ENCODE assay signal across 7 mouse cellular contexts in the genomic region with DNA sequence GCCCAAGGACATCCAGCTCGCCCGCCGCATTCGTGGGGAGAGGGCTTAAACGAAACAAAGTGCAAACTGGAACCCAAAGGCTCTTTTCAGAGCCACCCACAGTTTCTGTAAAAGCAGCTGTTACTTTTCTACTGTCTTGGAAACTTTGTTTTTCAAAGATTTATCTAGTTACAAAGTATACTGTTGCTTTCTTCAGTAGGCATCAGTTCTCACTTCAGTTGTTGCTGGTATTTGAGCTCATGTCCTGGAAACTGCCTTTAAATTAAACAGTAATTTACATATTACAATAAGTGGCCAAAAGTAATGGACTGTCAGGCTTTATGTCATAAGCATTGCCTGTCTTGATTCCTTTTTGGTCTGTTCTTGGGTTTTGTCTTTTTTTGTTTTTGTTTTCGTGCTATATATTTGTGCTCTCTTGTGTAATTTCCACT. TPM values are rescaled to one million over a fixed set of nuclear protein-coding genes. Genes with fewer than 3 reads are reported as not detected.
DNase-seq lines count a peak whose midpoint lies in the region; ATAC-seq and TF ChIP-seq lines count a peak whose summit lies in the region.

No protein-coding gene starts in this region.

- H3K4me3 ChIP-seq in thymus, adult 2 months (ENCODE audit: control insufficient read depth, insufficient read depth, low read length), result no peak overlapping the region
- peak overlapping the region; percentile 37 for H3K4me3 ChIP-seq in embryonic fibroblast, embryonic 13.5 days (ENCODE audit: insufficient read depth, low read length)
- peak overlapping the region; percentile 59 for H3K4me3 ChIP-seq in liver, embryonic 12.5 days

- WGBS in thymus, adult 2 months, result 9% methylated on average over 6 of the region's 6 CpGs
- 2% methylated on average over 6 of the region's 6 CpGs for WGBS in liver, embryonic 12.5 days (ENCODE audit: insufficient replicate concordance)

- H3K9ac ChIP-seq in liver, embryonic 12.5 days, result peak overlapping the region; percentile 84

- no peak for DNase-seq in thymus, adult 2 months
- no peak for DNase-seq in thymus, postnatal 25 days
- no peak for DNase-seq in cerebellum, postnatal 25 days
- DNase-seq in adrenal gland, adult 18-20 months (ENCODE audit: low spot score in 2 of 2), result no peak

- H3K4me1 ChIP-seq in thymus, adult 2 months (replicated peaks; ENCODE audit: control insufficient read depth, insufficient read depth, low read length), result peaks cover 3% of the 10 kb centered on the region
- H3K4me1 ChIP-seq in embryonic fibroblast, embryonic 13.5 days (ENCODE audit: control insufficient read depth, insufficient read depth, low read length), result peaks cover 6% of the 10 kb centered on the region
- peaks cover 57% of the 10 kb centered on the region for H3K4me1 ChIP-seq in liver, embryonic 12.5 days

- TF ChIP-seq CTCF in thymus, adult 2 months (IDR thresholded peaks at IDR 0.05; ENCODE audit: borderline replicate concordance, control insufficient read depth, extremely low read depth, insufficient read depth, low read length, poor library complexity), result no peak
- TF ChIP-seq CTCF in embryonic fibroblast, embryonic 13.5 days (IDR thresholded peaks at IDR 0.05; ENCODE audit: borderline replicate concordance, insufficient read depth, low read length), result no peak

- no peaks in the 10 kb centered on the region for H3K27me3 ChIP-seq in thymus, adult 2 months (ENCODE audit: control insufficient read depth, insufficient read depth, low read length)
- no peaks in the 10 kb centered on the region for H3K27me3 ChIP-seq in liver, embryonic 12.5 days (replicated peaks)

- ATAC-seq in liver, embryonic 12.5 days, result no peak
- no peak for ATAC-seq in monocyte, adult 5-6 weeks (replicated peaks; ENCODE audit: insufficient number of reproducible peaks, low FRiP score, low TSS enrichment, poor library complexity, severe bottlenecking)

- H3K36me3 ChIP-seq in thymus, adult 2 months (ENCODE audit: control insufficient read depth, insufficient read depth, low read length), result no peaks in the 10 kb centered on the region
- H3K36me3 ChIP-seq in liver, embryonic 12.5 days, result no peaks in the 10 kb centered on the region

- TF ChIP-seq POLR2A in thymus, adult 2 months (IDR thresholded peaks at IDR 0.05; ENCODE audit: control insufficient read depth, extremely low read depth, insufficient read depth, low read length, poor library complexity), result no peak
- TF ChIP-seq POLR2A in embryonic fibroblast, embryonic 13.5 days (IDR thresholded peaks at IDR 0.05; ENCODE audit: low read depth, low read length), result no peak

- peak overlapping the region; percentile 72 for H3K4me2 ChIP-seq in liver, embryonic 12.5 days

- H3K9me3 ChIP-seq in liver, embryonic 12.5 days (replicated peaks), result no peaks in the 10 kb centered on the region

- H3K27ac ChIP-seq in thymus, adult 2 months (ENCODE audit: control insufficient read depth, insufficient read depth, low read length), result peak overlapping the region; percentile 15; the same call in 1 of the 2 replicates
- H3K27ac ChIP-seq in embryonic fibroblast, embryonic 13.5 days (ENCODE audit: insufficient read depth, low read length), result peak overlapping the region; percentile 69
- peak overlapping the region; percentile 99 for H3K27ac ChIP-seq in liver, embryonic 12.5 days

RNA-seq across cellular contexts. Expression of gene Hist1h3b, which starts 0.7 kb away (rescaled TPM):
- polyA plus RNA-seq in thymus, adult 2 months (2012; rRNA removed), result 529 and 561 TPM in 2 replicates
- polyA plus RNA-seq in embryonic fibroblast, embryonic 13.5 days (2011; ENCODE audit: insufficient read length, low read depth, missing spikeins), result 5.6 and 6.3 TPM in 2 replicates
- 15.2 and 16.6 TPM in 2 replicates for polyA plus RNA-seq in liver, embryonic 12.5 days (2016; fragmentation: Nextera tagmentation; extraction: Ambion mirVana)
- 9.7 TPM in 1 of 3 replicates, not detected in the others for total RNA-seq in monocyte, adult 5-6 weeks (2017)
- total RNA-seq in adrenal gland, adult 18-20 months (2021), result 10 to 100 TPM; 16.4 to 23.4 TPM

RNA-seq across cellular contexts. Expression of gene Hist1h2ab, which starts 1.8 kb away (rescaled TPM):
- polyA plus RNA-seq in thymus, adult 2 months (2012; rRNA removed), result 258 and 455 TPM in 2 replicates
- polyA plus RNA-seq in embryonic fibroblast, embryonic 13.5 days (2011; ENCODE audit: insufficient read length, low read depth, missing spikeins), result 10.0 and 12.3 TPM in 2 replicates
- polyA plus RNA-seq in liver, embryonic 12.5 days (2016; fragmentation: Nextera tagmentation; extraction: Ambion mirVana), result 70.3 TPM in 2 replicates
- 64.3 to 74.6 TPM in 2 of 3 replicates, not detected in the other for total RNA-seq in monocyte, adult 5-6 weeks (2017)
- 10 to 100 TPM; 19.4 to 19.5 TPM for total RNA-seq in adrenal gland, adult 18-20 months (2021)

RNA-seq across cellular contexts. Expression of gene Hist1h4b, which starts 4.1 kb away (rescaled TPM):
- polyA plus RNA-seq in thymus, adult 2 months (2012; rRNA removed), result 101 and 134 TPM in 2 replicates
- polyA plus RNA-seq in embryonic fibroblast, embryonic 13.5 days (2011; ENCODE audit: insufficient read length, low read depth, missing spikeins), result 7.8 and 12.5 TPM in 2 replicates
- polyA plus RNA-seq in liver, embryonic 12.5 days (2016; fragmentation: Nextera tagmentation; extraction: Ambion mirVana), result 4.5 and 5.7 TPM in 2 replicates
- total RNA-seq in monocyte, adult 5-6 weeks (2017), result 10.8 to 62.1 TPM (median 12.1 TPM) in 3 replicates
- 10 to 100 TPM; 61.2 to 90.4 TPM for total RNA-seq in adrenal gland, adult 18-20 months (2021)

RNA-seq across cellular contexts. Expression of gene Hist1h2bb, which starts 6.2 kb away (rescaled TPM):
- 160 and 224 TPM in 2 replicates for polyA plus RNA-seq in thymus, adult 2 months (2012; rRNA removed)
- 4.2 and 5.7 TPM in 2 replicates for polyA plus RNA-seq in embryonic fibroblast, embryonic 13.5 days (2011; ENCODE audit: insufficient read length, low read depth, missing spikeins)
- 4.6 and 5.5 TPM in 2 replicates for polyA plus RNA-seq in liver, embryonic 12.5 days (2016; fragmentation: Nextera tagmentation; extraction: Ambion mirVana)
- total RNA-seq in monocyte, adult 5-6 weeks (2017), result 151 to 300 TPM (median 178 TPM) in 3 replicates
- 10 to 100 TPM; 16.2 to 17.9 TPM for total RNA-seq in adrenal gland, adult 18-20 months (2021)

RNA-seq across cellular contexts. Expression of gene Hist1h3c, which starts 7.4 kb away (rescaled TPM):
- polyA plus RNA-seq in thymus, adult 2 months (2012; rRNA removed), result 377 and 602 TPM in 2 replicates
- polyA plus RNA-seq in embryonic fibroblast, embryonic 13.5 days (2011; ENCODE audit: insufficient read length, low read depth, missing spikeins), result 2.6 and 5.4 TPM in 2 replicates
- polyA plus RNA-seq in liver, embryonic 12.5 days (2016; fragmentation: Nextera tagmentation; extraction: Ambion mirVana), result 4.8 and 6.7 TPM in 2 replicates
- 6.8 TPM in 1 of 3 replicates, not detected in the others for total RNA-seq in monocyte, adult 5-6 weeks (2017)
- total RNA-seq in adrenal gland, adult 18-20 months (2021), result 1 to 10 TPM; 4.6 to 5.4 TPM

Comparison
In these comparisons a context has a peak if more than half of its experiments do, and no peak if none do; other contexts are left out.
1. H3K27ac ChIP-seq: peak in every context shown above with its lines; median percentile 99 in liver, embryonic 12.5 days; 69 in embryonic fibroblast, embryonic 13.5 days; 15 in thymus, adult 2 months.
2. RNA of gene Hist1h3b, which starts 0.7 kb away (polyA plus RNA-seq): 529 to 561 TPM in thymus, adult 2 months; 15.2 to 16.6 TPM in liver, embryonic 12.5 days and 5.6 to 6.3 TPM in embryonic fibroblast, embryonic 13.5 days; every median in the first group is over 10 times any median in the second.